Mouse (Mus musculus) left cerebral cortex, postnatal 14 days (tissue): ENCODE measurements at regions not wholly inside any gene's neighbourhood (a gene's known extent, or its start where the extent isn't known, plus 50 kb on each side); places are given as distances from the start of the nearest gene placed in this dataset.
A peak's percentile ranks its signal among the peaks of the same experiment; 100 is the strongest.

Experiments
- DNase-seq, 2 experiments: peaks; one replicate each; pipeline ENCODE4 v3.0.0; 2021 to 2022; ENCODE audit warnings: low spot score in 2 of 2, mixed read lengths in 1 of 2
- intact Hi-C: fragments of 180-260 bp; cut with DNase I; formaldehyde crosslinking; loops from one replicate; pipeline ENCODE4 v1.15.1; 2025

DNA sequence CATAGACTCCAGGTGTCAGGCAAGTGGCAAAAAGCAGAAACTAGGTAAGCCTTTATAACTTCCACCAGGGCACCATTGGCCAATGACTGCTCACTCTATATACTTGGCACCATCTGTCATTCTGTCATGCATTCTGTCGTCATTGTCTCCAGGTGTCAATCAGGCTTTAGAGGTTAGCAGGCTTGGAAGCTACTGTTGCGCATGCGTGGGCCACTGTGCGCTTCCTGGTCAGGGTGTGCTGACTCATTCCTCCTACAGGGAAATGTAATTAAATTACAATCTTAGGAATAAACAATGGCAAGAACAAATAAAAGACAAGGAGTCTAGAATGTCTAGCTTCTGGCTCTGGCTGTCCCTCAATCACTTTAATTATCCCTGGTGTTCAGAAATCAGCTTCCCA, 68.1 kb upstream of the L3mbtl4 start:
- no peak for DNase-seq
- intact Hi-C loops = no loop called here

DNA sequence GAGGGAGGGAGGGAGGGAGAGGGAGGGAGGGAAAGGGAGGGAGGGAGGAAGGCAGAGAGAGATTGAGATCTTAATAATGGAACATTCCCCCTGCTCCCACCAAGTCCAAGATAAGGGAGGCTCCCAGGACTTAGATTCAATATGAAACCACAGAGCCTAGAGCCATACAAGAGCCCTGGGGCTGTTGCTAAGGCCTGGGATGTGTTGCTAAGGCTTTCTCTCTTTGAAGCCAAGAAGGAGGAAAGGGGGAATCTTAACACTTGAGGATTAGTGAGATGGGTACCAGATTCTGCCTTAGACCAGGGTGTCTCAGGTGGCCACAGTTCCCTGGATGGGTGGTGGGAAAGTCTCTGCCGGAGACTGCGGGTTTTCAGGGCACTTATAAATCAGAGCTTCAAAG, 64.8 kb upstream of the L3mbtl4 start:
- DNase-seq = peak in 1 of 2 experiments; percentile 11
- intact Hi-C loops = no loop called here

DNA sequence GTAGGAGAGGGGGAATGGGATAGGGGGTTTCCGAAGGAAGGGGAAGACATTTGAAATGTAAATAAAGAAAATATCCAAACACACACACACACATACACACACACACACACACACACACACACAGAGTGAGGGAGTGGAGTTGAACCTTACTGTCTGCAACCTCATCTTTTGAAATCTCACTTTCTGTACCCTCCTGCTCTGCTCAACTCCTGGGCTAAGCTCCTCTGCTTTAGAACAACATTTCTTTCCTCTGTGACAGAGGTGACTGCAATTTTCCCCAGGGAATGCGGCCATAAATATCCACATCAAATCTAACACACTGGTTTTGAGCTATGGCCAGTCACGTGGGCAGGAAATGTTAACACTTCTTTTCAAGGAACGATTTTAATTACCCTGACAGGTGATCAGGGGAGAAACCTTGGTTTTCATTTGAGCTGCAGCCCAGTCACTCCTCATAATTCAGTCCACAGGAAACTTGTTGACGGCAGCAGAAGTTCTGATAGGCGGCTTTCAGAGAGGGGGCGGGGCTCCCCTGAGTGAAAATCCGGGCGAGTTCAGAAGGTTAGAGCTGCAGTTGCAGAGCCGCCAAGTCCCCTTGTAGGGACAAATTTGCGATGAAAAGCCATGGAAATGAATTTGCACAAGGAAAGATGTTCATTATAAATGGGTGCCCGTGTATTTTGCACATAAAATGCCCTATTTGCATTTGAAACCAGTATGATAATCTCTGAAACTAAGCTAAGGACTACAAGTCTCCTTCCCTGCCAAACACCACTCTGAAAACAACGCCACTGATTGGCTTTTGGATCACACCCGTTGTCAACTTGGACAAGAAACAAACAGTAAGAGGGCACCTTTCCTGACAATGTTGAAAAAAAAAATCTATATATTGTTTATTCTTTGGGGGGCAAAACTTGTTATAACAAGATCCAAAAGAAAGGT, 63.0 kb upstream of the L3mbtl4 start:
- intact Hi-C loops = no loop called here

DNA sequence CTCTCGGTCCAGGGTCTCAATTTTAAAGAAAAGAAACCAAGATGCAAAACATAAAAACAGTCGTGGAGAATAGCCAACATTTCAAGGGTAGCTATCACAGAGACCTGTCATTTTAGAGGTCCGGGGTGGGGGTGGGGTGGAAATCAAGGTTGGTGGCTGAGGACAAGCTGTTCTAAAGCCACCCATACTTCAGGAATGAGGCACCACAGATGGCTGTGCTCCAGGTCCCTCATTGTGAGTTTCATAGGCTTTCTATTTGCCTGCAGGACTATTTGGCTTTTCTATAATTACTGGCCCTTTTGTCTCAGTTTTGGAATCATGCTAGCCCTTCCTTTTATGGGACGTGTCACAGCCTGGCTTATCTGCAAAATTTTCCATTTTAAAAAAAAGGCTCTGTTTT, 55.4 kb upstream of the L3mbtl4 start:
- intact Hi-C loops = no loop called here
- no peak for DNase-seq

More for the DNA sequence above, 63.0 kb upstream of the L3mbtl4 start:
- DNase-seq = peak in 1 of 2 experiments; percentile 7

DNA sequence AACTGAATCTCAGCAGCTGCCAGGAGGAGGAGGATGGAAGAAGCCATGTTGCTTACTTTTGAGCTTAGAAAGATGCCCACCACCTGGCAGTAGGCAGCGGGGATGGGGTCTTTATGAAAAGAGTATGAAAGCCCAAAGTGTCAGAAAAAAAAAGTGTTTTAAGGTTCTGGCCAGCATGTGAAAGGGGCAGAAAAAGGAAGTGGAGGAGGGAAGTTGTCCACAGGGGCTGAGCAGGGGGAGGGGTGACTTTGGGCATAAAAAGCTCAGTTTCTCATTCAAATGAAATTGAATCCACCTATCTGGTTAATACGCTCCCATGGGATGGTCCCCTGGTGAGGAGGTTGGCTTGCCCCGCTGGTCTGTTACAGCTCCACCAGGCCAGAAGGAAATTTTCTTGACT, 50.4 kb upstream of the L3mbtl4 start:
- intact Hi-C loops = no loop called here

More for the DNA sequence above, 50.4 kb upstream of the L3mbtl4 start:
- no peak for DNase-seq
